Mouse (Mus musculus): ENCODE measurements around the gene Adora1. TPM values are rescaled to one million over a fixed set of nuclear protein-coding genes. Genes with fewer than 3 reads are reported as not detected.

Adora1 gene
- total RNA-seq, 2 experiments from 2014 or later, result 180 to 188 TPM

DNA sequence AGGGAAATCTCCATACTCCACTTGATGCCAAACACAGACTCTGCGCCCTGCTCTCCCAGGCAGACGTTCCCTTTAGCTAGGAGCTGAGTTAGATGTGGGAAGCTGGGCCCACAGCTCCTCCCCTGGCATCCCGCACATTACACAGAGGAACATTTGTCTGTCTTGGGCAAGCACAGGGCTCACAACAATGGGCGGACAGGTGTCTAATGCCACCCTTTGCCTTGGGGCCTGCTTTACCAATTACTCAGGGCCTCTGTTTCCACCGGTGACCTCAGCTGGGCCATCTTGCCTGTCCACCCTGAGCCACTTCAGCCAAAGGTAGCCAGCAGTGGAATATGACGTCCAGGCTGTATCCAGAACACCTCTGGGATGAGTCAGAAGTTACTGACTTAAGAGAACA, 73.8 kb downstream of the Adora1 start:
- no peak for DNase-seq (ENCODE audit: extremely low spot score in 1 of 2, low spot score in 2 of 2)
- H3K4me3 ChIP-seq, result no peak overlapping the region
- intact Hi-C loops (cut with DNase I), result no loop called here
- no peak overlapping the region for H3K27ac ChIP-seq
- TF ChIP-seq CTCF (IDR thresholded peaks at IDR 0.05), result no peak

DNA sequence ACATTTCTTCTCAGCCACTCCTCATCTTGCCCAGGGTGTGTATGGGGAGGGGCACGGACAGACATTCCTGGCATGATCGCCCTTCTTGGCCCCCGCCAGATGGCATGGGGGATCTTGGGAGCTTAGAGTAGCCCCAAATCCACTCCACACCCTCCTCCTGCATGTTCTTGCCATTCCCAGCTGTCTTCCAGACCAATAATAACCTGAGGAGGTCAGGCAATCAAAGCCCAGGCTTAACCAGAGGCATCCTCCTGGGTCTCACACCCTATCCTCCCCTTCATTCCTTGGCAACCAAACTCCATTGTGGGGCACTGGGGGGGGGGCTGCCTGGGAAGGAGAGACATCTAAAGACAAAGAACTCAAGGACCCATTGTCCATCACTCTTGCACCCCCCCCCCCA, 74.8 kb downstream of the Adora1 start:
- H3K4me3 ChIP-seq, result no peak overlapping the region
- no peak for DNase-seq (ENCODE audit: extremely low spot score in 1 of 2, low spot score in 2 of 2)
- intact Hi-C loops (cut with DNase I), result no loop called here
- H3K27ac ChIP-seq, result no peak overlapping the region
- TF ChIP-seq CTCF (IDR thresholded peaks at IDR 0.05), result no peak

DNA sequence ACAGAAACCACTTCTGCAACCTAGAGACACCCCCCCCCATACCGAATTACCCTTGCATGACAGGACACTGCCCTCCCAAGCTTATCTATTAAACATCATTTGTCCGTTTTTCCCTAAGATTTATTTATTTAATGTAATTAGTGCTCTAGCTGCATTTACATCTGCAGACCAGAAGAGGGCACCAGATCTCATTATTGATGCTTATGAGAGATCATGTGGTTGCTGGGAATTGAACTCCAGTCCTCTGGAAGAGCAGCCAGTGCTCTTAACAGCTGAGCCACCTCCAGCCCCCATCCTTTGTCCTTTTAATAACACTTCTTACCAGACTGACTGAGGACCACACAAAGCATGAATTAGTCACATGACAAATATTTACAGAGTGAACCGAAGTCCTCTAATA, 80.6 kb downstream of the Adora1 start:
- no peak for DNase-seq (ENCODE audit: extremely low spot score in 1 of 2, low spot score in 2 of 2)
- peak; percentile 42 for TF ChIP-seq CTCF (IDR thresholded peaks at IDR 0.05)
- no peak overlapping the region for H3K4me3 ChIP-seq
- intact Hi-C loops (cut with DNase I), result no loop called here
- H3K27ac ChIP-seq, result no peak overlapping the region

DNA sequence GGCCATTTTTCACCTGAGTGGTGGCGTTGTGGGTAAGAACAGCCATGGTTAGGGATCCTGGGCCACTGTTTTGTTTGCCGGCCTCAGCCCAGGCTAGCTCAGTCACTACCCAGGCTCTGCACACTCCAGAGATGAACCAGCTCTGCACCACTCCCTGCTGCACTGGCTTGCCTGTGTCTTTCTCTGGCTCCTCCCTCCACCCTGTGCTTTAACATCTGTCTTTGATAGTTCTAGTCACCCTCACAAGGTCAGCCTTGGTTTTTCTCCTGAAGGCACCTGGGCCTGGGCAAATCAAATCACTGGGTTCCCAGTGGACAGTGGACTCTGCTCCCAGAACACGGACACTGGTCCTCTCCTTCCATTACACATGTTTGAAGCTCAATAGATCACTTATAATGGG, 81.1 kb downstream of the Adora1 start:
- no peak for DNase-seq (ENCODE audit: extremely low spot score in 1 of 2, low spot score in 2 of 2)
- no peak for TF ChIP-seq CTCF (IDR thresholded peaks at IDR 0.05)
- no peak overlapping the region for H3K4me3 ChIP-seq
- intact Hi-C loops (cut with DNase I), result no loop called here
- H3K27ac ChIP-seq, result no peak overlapping the region

DNA sequence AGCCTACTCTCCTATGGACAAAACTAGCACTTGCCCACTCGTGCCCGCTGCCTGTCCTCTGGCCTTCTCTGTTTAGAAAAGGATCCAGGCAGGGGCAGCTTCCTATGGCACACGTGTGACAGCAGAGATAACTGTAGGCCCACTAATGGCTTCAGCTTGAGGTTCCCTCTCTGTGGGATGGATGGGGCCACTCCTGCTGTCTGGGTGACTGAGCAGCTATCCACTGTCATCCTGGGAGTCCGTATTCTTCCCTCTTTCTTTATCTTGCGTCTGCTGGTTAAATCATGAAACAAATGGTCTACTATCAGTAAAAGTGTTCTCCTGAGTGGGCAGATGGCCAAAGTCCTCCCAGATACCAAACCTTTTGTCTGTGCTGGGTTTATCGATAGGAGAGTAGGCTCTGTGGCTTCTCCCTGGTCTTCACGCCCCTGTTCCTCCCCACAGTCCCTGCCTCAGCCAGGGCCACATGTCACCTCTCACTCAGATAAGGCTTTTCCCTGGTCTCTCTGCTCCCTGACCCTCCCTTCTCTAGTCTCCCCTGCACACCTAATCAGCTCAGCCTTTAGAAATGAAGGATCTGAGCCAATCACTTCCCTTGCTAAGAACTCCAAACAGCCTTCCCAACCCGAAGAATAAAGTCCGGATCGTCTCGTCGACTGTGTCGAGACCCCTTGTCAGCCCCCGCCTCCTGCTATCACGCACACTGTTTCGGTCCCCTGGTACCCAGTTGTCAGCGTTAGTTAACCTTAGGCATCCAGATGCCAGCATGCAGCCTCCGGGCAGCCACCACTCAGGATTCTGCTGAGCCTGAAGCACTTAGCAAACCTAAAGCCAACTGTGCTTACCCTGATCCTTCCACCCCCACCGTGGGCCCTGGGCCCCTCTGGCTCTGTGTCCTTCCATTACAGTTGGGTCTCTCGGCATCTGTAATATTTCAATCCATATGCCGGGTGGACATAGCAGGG, 82.3 kb downstream of the Adora1 start:
- intact Hi-C loops (cut with DNase I), result loop anchor here (2.0 kb wide), 2 partner anchors 44 to 170 kb away; no protein-coding TSS in a partner anchor
- TF ChIP-seq CTCF (IDR thresholded peaks at IDR 0.05), result no peak
- Histone ChIP-seq H3K4me3 (no peak overlapping the region), H3K27ac (no peak overlapping the region)
- no peak for DNase-seq (ENCODE audit: extremely low spot score in 1 of 2, low spot score in 2 of 2)

DNA sequence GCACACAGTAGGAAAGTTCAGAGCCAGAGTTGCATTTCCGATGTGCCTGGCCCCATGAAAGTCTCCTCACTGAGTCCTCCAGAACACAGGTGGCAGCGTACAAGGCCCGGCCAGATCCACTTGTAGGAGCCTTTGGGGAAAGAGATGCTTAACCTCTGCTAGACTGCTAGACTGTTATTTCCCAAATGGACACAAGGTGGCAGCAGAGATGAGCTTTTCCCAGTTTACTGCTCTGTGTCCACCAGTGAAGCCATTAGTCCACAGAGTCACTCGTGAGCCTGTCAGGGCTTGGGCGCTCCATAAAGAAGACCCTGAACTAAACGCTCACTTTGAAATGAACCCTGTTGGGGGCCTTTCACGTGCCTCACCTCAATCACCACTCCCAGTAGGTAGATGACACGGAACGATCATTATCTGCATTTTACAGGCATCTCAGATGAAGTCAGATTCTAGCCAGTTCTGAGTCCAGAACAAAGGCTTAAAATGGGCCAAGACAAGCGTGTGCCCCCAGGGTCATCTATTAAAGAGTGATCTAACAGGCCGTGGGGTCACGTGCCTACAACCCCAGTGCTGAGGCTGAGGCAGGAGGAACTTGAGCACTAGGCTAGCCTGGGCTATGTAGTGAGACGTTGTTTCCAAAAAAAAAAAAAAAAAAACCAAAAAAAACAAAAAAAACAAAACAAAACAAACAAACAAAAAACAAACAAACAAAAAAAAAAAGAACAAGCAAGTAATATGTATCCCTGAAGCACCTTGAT, 83.4 kb downstream of the Adora1 start:
- DNase-seq (ENCODE audit: extremely low spot score in 1 of 2, low spot score in 2 of 2), result peak; percentile 76 to 82
- Histone ChIP-seq H3K4me3 (no peak overlapping the region), H3K27ac (no peak overlapping the region)
- peak; percentile 92 for TF ChIP-seq CTCF (IDR thresholded peaks at IDR 0.05)
- intact Hi-C loops (cut with DNase I), result loop anchor here (1.0 to 2.0 kb wide), 4 partner anchors 45 to 181 kb away; partner anchors contain the start of gene Ppfia4

DNA sequence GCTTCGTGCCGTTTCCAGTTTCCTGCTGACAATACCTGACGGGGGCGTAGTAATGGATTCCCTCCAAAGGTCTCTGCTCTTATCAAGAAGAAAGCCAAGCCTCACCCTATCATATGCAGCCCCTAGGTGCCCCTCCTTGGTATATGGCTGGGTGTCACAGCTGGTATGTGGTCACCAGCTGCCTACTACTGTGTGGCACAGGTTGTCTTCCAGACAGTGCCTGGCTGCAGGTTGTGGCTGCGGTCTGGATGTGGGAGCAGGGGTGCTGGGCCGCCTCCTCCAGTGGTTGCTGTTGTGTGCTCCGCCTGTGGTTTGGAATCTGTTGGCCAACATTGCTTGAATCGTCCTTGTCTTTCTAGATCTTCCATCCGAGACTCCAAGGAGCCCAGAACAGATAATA, 84.5 kb downstream of the Adora1 start:
- TF ChIP-seq CTCF (IDR thresholded peaks at IDR 0.05), result no peak
- no peak for DNase-seq (ENCODE audit: extremely low spot score in 1 of 2, low spot score in 2 of 2)
- Histone ChIP-seq H3K4me3 (no peak overlapping the region), H3K27ac (no peak overlapping the region)
- intact Hi-C loops (cut with DNase I), result loop anchor here (1.0 to 2.0 kb wide), 2 partner anchors 94 to 182 kb away; partner anchors contain the start of gene Ppfia4

DNA sequence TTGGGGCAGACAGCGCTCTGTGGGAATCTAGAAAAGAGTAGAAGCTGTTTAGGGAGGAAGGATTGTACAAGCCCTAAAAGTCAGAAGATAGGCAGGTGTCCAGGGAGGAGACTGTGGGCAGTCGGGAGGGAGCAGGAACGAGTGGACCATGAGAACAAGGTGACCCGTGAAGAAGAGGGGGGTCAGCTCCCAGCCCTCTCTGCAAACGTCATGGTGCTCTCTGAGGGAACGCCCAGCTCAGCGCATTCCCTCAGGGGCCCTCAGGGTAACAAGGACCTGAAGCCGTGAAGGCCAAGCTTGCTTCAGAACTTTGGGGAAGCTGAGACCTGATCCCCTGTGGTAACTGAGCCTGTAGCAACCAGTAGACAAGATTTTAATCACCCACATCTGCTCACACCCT, 85.2 kb downstream of the Adora1 start:
- no peak for DNase-seq (ENCODE audit: extremely low spot score in 1 of 2, low spot score in 2 of 2)
- TF ChIP-seq CTCF (IDR thresholded peaks at IDR 0.05), result no peak
- Histone ChIP-seq H3K4me3 (no peak overlapping the region), H3K27ac (no peak overlapping the region)
- intact Hi-C loops (cut with DNase I), result loop anchor here (2.0 kb wide), 1 partner anchor 183 kb away; the partner anchor contains the start of gene Ppfia4

Other genes with a start within 250 kb of the Adora1 start
- 10 to 100 TPM; 15.8 to 23.8 TPM for gene Fmod, start 198.2 kb downstream of the Adora1 start, total RNA-seq (2021)
- gene Btg2, start 156.3 kb downstream of the Adora1 start, total RNA-seq (2021), result 10 to 100 TPM; 26.2 to 28.3 TPM
- not detected for gene Chit1, start 124.2 kb downstream of the Adora1 start, total RNA-seq (2021)
- gene Chil1, start 53.3 kb downstream of the Adora1 start, total RNA-seq (2021), result 10 to 100 TPM; 14.0 TPM
- under 1 TPM in 1 of 2 experiments, not detected in 1; 0.25 TPM for gene Mybph, start 42.0 kb downstream of the Adora1 start, total RNA-seq (2021)
- gene Myog, start 54.6 kb upstream of the Adora1 start, total RNA-seq (2021), result not detected
- gene Ppfia4, start 97.5 kb upstream of the Adora1 start, total RNA-seq (2021), result 10 to 100 TPM; 50.7 to 50.8 TPM
- gene Tmem183a, start 126.5 kb upstream of the Adora1 start, total RNA-seq (2021), result 10 to 100 TPM; 57.2 to 70.8 TPM
- gene 4933406M09Rik, start 150.5 kb upstream of the Adora1 start, total RNA-seq (2021), result not detected
- gene Cyb5r1, start 170.1 kb upstream of the Adora1 start, total RNA-seq (2021), result 10 to 100 TPM; 20.3 to 23.3 TPM
- 10 to 100 TPM; 55.9 to 58.2 TPM for gene Adipor1, start 179.9 kb upstream of the Adora1 start, total RNA-seq (2021)
- 10 to 100 TPM; 36.1 to 38.9 TPM for gene Klhl12, start 220.1 kb upstream of the Adora1 start, total RNA-seq (2021)